Mouse (Mus musculus): ENCODE results near the gene Cdhr1. TPM values are rescaled to one million over a fixed set of nuclear protein-coding genes. Genes with fewer than 3 reads are reported as not detected.
A peak's percentile ranks its signal among the peaks of the same experiment; 100 is the strongest.

Gene Cdhr1
- total RNA-seq, 4 experiments from 2014 or later: 6.3 to 7.1 (median 6.9) TPM

DNA sequence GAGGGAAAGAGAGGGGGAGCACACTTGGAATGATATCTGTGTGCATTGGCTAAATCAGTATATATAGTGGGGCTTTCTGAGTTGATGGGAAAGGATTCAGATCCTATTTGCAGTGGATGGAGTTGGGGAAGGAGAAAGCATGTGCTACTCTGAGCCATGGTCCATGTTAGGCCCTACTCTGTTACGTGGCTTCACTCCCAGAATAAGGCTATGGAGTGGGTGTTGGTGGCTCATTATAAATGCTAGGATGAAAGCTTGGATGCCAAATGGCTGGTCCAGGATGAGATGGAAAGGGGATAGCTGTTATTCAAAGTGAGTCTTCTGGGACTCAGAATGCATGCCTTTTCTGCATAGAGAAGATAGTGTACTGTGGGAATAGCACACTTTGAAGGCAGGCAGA lies 17.4 kb downstream of the Cdhr1 start:
- DNase-seq (ENCODE audit: low spot score in 2 of 2): no peak

DNA sequence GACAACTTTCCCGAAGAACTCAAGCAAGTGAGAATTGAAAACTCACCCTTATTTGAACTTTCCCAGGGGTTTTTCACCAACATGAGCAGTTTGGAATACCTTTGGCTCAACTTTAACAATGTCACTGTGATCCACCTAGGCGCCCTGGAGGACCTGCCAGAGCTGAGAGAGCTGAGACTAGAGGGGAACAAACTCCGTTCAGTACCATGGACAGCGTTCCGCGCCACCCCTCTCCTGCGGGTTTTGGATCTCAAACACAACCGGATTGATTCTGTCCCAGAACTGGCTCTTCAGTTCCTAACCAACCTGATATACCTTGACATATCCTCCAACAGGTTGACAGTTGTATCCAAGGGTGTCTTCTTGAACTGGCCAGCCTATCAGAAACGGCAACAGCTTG lies 29.6 kb downstream of the Cdhr1 start:
- DNase-seq (ENCODE audit: low spot score in 2 of 2): no peak

DNA sequence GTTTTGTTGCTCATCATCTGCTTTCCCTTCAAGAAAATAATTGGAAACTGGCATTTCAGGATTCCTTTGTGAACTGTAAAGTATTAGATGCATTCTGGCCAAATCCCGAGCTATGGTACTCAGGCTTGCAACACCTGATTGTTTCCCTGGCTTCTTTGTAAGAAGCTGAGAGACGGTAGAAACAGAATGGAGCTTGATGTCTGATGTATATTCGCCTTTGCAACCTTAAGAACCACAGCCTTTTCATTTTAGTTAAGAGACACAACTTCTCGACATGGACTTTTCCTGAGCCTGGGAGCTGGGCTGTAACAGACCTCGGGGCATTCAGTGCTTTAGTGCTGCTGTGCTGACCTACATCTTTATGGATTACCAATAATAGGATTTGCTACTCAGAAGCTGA lies 30.5 kb downstream of the Cdhr1 start, which contains the start of gene Lrit2:
Gene Lrit2, plus strand, starts transcription at position 301 of the 400 bp plus-strand sequence.
- DNase-seq (ENCODE audit: low spot score in 2 of 2): no peak

DNA sequence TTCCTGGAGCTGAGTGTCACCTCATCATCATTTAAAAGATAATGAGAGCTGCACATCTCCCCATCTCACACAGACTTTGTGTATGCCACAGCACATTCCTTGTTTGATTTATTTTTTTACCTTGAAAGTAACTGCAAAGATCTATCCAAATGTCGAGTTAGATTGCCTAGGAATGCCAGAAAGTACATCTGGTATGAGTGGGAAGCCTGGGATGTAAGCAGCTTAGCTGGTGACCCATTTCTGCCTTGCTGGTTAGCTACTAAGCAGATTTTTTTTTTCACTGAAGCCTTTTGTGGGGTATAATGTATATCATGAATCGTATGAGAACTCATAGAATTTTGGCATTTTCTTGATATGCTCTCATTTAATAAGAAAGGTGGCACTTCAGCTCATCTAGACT lies 31.5 kb downstream of the Cdhr1 start:
- DNase-seq (ENCODE audit: low spot score in 2 of 2): peak in 1 of 2 experiments; percentile 13

DNA sequence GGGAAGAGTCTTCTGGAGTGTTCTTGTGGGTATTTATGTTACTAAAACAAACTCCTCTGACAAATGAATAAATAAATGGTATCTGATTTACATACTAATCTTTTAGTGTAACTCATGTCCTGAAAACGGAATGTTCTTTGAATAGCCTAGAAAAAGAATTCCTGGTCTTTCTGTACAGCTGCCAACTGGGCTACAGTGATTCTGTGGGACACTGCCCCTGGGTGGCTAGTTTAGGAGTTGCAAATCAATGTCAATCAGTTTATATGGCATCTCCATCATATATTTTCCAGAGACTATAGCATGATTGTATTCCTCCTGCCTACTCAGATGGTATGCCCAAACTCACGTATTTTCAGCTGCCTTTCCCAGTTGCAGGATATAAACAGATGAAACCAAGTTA lies 33.3 kb downstream of the Cdhr1 start:
- DNase-seq (ENCODE audit: low spot score in 2 of 2): no peak

DNA sequence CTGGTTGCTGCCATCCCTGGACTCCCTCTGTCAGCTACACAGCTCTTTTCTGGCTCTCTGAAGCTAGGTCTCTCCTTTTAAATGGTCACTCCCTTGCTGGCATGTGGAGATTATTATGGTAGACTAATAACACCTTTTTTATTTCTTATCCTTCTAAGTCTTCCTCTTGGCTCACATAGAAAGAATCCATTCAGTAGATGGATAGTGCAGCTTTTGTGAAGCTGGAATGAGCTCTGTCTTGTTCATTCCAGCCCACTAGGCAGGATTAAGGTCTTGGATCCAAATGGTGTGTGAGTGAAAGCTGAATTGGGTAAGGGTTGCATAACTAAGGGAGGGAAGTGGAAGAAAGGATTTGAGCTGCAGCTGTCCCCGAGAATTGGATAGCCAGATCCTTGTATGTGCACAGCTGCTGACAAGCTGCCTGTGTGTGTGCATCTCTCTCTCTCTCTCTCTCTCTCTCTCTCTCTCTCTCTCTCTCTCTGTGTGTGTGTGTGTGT lies 49.2 kb downstream of the Cdhr1 start, which contains the start of gene Rgr:
Gene Rgr, minus strand, starts transcription at position 51 of the 497 bp plus-strand sequence.
- no peak for DNase-seq (ENCODE audit: low spot score in 2 of 2)

DNA sequence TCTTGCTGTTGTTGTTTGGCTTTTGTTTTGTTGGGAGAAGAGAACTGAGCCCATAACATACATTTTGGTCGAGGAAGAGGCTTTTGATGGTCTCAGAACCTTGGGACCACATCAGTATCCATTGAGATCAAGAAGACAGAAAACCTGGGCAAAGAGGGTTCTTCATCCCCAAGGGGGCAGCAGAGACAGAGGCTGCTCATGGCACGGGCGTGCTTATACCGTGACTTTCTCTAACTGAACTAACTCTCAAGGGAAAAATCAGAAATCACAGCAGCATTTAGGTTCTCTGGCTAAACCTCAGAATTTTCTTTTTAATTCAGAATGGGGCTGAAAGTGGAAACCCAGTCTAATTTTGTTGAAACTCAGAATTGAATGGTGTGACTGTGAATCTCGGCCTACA lies 63.7 kb downstream of the Cdhr1 start:
- DNase-seq (ENCODE audit: low spot score in 2 of 2): no peak

DNA sequence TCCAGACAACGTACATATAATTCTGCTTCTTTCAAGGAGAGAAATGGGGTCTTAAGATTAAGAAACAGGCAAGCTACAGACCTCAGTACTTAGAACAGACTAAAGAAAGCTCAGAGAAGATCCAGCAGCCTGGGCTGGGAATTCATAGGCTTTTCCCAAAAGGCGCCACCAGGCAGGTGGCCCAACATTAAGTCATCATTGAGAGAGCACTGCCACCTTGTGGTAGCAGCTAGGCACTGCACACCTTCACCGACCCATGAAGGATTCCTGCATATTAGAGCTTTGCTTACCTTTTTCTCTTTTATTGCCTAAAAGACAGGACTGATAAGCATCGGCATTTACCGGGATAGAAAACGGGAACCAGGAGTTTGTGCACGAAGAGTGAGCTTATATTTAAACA lies 64.9 kb downstream of the Cdhr1 start:
- DNase-seq (ENCODE audit: low spot score in 2 of 2): peak; percentile 60 to 88

DNA sequence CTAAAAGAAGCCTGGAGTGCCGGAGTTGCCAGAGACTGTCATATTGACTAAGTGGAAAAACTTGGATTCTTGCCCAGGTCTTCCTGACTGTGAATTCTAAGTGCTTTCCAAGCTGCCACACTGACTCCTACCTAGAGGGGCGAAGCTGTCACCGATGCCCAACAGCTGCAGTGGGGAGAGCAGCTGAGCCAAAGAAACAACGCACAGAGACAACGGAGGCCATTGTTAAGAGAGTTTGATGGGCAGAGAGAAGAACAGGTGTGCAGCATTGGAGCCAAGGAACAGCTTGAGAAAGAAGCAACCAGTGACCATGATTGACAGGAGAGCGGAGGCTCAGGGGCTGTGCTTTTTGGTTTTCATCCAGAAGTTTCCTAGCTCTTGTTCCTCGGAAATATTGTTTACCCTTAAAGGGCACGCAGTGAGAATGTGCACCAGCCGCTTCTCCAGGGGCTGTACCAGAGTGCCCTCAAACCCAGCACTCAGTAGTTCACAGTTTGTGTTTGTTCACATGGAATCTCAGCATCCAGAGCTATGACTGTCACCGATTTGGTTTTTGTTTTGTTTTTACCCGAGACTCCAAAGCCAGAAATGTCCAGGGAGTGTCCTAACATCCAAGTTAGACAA lies 65.6 kb downstream of the Cdhr1 start:
- no peak for DNase-seq (ENCODE audit: low spot score in 2 of 2)

DNA sequence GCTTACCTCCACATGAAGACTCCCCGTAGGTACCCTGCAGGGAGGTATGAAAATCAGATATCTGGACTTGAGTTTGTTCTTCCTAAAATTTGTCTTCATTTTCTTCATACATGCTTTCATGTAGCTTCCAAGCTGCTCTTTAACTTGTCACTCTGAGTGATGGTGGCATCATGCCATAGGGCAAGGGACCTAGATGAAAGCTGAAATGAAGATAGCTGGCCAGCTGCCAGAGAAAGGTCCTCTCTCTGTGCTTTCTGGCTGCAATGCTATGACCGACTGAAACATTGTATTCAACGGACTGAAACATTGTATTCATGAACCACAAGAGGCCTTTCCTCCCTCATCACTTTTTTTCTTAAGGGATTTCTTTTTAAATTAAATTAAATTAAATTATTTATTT lies 69.6 kb downstream of the Cdhr1 start:
- DNase-seq (ENCODE audit: low spot score in 2 of 2): no peak

DNA sequence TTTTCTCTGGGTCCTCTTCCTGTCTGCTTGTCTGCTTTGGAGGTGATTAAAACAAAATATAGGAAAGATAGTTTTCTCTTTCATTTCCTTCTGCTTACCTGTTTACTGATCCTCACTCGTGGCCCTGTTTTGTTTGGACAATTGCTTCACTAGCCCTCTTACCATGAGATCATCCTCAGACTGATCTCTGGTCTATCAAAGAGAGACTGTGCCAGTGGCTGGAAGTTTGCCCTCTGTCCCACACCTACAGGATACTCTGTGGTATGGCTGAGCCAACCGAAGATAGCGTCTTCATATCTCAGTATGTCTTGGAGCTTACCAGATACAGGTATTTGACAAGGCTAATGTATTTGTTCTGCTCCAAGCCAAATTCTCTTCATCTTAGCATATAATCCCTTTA lies 70.2 kb downstream of the Cdhr1 start:
- DNase-seq (ENCODE audit: low spot score in 2 of 2): no peak

Other genes starting within 250 kb of the Cdhr1 start
- 10 to 100 TPM; 76.2 to 95.9 (median 85.0) TPM for gene Ccser2, start 129.6 kb downstream of the Cdhr1 start, total RNA-seq (2022)
- not detected for gene Rgr, start 49.4 kb downstream of the Cdhr1 start, total RNA-seq (2022)
- gene Lrit1, start 43.5 kb downstream of the Cdhr1 start, total RNA-seq (2022): under 1 TPM in 1 of 4 experiments, not detected in 3; 0.10 TPM
- gene Lrit2, start 30.4 kb downstream of the Cdhr1 start, total RNA-seq (2022): not detected
- gene 2610528A11Rik, start 15.7 kb upstream of the Cdhr1 start, total RNA-seq (2022): 1 to 10 TPM in 1 of 4 experiments, under 1 TPM in 3; 0.64 to 2.0 (median 0.86) TPM
- 100 to 1,000 TPM; 355 to 445 (median 417) TPM for gene Ghitm, start 36.9 kb upstream of the Cdhr1 start, total RNA-seq (2022)